Mouse (Mus musculus): ENCODE measurements at regions not wholly inside any gene's neighbourhood (a gene's known extent, or its start where the extent isn't known, plus 50 kb on each side); places are given as distances from the start of the nearest gene placed in this dataset.
A peak's percentile ranks its signal among the peaks of the same experiment; 100 is the strongest.
"Not testable (repeated sequence)": the region's sequence is repeated elsewhere in the genome, so short reads cannot be mapped to it uniquely, and the experiment has no call there.

GRCm38 (mm10) chrX:19903962-19904930 lies 155.1 kb upstream of the Chst7 start:
- peak; percentile 47 for DNase-seq (ENCODE audit: low spot score)

DNA sequence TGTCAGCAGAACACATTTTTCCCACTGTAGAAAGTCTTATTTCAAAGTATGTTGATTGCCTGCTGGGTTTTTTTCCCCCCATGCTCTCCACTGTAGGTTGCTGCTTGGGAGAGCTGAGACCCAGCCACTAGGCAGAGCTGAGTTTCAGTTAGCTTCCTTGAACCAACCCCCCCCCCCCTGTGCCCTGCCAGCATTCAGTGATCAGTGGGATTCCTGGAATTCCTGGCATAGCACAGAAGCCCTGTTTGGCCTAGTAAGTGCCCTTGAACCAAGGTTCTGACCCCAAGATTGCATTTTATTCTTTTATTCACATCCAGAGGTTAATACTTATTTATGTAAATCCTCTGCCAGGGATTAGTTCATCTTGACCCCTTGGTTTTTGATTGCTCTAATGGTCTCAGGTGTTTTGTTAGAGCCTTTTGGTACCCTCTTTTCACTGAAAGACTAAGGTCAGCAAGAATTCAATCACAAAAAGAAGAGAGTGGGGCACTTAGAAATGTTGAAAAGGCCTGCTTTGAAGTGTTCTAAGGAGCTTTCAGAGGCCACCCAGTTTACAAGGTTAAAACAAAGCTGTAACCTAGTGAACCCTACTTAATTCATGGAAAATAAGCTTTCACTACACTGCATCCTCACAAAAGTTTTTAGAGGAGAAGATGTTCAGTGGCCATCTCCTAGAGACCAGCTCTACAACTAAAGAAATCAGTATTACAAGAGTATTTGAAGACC lies 152.6 kb upstream of the Chst7 start:
- DNase-seq (ENCODE audit: low spot score) = no peak

GRCm38 (mm10) chrX:19917001-19917400 lies 142.4 kb upstream of the Chst7 start:
- DNase-seq (ENCODE audit: low spot score) = no peak

GRCm38 (mm10) chrX:19929376-19929775 lies 130.0 kb upstream of the Chst7 start:
- not testable (repeated sequence) for DNase-seq (ENCODE audit: low spot score)

- DNase-seq (ENCODE audit: low spot score) = no peak
Observed at GRCm38 (mm10) chrX:19929866-19930265, 129.5 kb upstream of the Chst7 start.

- DNase-seq (ENCODE audit: low spot score) = no peak
Observed at GRCm38 (mm10) chrX:19943305-19943704, 116.1 kb upstream of the Chst7 start.
